Mouse (Mus musculus) granulocyte monocyte progenitor cell, adult 5-6 weeks (primary cell): Measurements from ENCODE around the gene Bptf. TPM values are rescaled to one million over a fixed set of nuclear protein-coding genes. Genes with fewer than 3 reads are reported as not detected.
"Not testable (repeated sequence)": the region's sequence is repeated elsewhere in the genome, so short reads cannot be mapped to it uniquely, and the experiment has no call there.

Source experiments
- ATAC-seq: replicated peaks from 2 replicates; pipeline ENCODE4 v1.8.0; 2016; ENCODE audit warnings: mild to moderate bottlenecking, moderate TSS enrichment, inconsistent platforms; ENCODE audit not compliant: poor library complexity, severe bottlenecking
- total RNA-seq, 2 experiments: library from RNA; stranded (forward) in 1 of 2; stranded (reverse) in 1 of 2; fragments of 200-712, 200-1000 nt in 1 of 2; fragments of >200 nt in 1 of 2; fragmentation: Nextera tagmentation in 1 of 2; gene quantifications; 2 replicates each; pipeline ENCODE4 v1.2.3; 2014 to 2017

Bptf gene
- total RNA-seq (2014; fragmentation: Nextera tagmentation) (58.1 and 60.9 TPM in 2 replicates), total RNA-seq (2017) (35.6 and 40.9 TPM in 2 replicates)

GRCm38 (mm10) chr11:107131749-107132421 is at the start of gene Bptf:
TSS of gene Bptf (minus strand) at chr11:107132127.
- peak; percentile 85 for ATAC-seq

- no peak for ATAC-seq
These were observed 29.3 kb upstream of the Bptf start for GRCm38 (mm10) chr11:107161215-107161614.

DNA sequence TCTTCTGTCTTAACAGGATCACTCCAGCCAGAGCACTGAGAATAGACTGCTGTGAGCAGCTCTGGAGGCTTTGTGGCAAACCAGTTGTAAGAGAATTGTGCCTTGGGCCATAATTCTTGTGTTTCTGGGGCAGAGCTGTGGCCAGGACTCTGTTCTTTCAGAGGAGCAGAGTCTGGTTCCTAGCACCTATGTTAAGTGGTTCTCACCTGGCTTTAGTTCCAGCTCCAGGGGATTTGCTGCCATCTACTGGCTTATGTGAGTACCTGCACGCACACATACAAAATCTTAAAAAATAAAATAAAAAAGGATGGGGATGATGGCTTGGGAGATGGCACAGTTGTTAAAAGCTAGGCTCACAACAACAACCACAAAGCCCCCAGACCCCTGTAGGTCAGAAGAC is 27.1 kb upstream of the Bptf start:
- peak; percentile 55 for ATAC-seq

DNA sequence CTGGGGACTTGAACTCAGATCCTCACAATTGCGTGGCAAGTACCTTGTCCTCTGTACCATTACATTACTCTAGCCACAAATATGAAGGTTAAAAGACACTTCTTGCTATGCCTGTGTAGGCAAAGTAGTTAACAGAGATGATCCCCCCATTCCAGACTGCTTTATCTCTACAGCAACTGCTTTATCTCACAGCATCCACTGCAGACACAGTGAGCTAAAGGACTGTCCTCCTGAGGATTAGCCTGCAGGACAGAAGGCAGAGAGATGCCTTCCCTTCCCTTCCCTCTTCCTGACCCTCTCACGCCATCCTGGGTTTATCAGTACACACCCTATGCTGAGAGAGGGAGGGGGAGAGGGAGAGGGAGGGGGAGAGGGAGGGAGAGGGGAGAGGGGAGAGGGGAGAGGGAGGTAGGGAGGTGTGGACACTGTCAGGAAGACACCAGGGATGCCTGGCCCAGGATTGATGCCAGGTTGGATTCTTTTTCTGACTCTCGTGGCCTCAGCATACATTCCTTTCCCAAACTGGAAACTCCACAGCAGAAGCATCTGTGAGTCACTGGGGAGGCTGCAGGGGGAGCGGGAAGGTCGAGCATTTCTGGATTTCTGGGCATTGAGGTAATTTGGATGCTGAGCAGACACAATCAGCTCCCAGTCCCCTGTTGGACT is 25.2 kb upstream of the Bptf start:
- ATAC-seq, result no peak

DNA sequence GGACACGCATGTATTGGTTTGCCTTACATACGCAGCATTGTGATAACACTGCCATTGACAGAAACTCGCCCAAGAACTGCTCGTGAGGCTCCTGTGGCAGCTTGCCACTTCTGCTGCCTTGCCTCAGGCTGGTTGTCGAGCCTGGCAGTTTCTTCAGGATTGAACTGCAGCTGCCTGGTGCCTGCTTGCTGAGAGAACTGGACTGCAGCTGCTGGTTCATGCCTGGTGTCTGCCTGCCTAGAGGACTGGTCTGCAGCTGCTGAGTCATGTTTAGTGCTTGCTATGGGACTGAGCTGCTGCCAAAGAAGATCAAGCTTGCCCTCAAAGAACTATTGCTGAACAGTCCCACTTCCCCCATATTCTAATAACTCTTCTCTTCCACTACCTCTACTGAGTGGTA is 23.4 kb upstream of the Bptf start:
- ATAC-seq, result no peak

DNA sequence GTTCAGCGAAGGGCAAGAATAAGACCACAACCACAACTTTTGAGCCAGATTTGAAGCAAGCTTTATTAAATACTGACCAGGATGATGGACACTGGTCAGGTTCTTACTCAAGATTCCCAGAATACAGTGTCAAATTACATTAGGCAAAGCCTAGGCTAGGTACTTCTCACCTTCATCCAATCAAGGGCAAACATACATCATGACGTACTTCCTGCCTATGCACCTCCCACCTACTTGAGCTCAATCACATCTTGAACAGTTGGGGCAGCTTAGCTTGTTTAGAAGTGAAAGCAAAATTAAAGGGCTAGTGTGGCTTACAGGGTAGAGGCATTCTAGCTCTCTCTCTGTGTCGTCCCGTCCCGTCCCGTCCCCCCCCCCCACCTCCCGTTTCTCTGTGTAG is 22.5 kb upstream of the Bptf start:
- no peak for ATAC-seq

GRCm38 (mm10) chr11:107153645-107154044 is 21.7 kb upstream of the Bptf start:
- no peak for ATAC-seq

GRCm38 (mm10) chr11:107151809-107152208 is 19.9 kb upstream of the Bptf start:
- ATAC-seq, result peak; percentile 52

- ATAC-seq, result not testable (repeated sequence)
These were observed 12.0 kb upstream of the Bptf start for GRCm38 (mm10) chr11:107143956-107144355.

- ATAC-seq, result no peak
These were observed 10.5 kb upstream of the Bptf start for GRCm38 (mm10) chr11:107142382-107142781.

- peak; percentile 78 for ATAC-seq
These were observed 8.8 kb upstream of the Bptf start for GRCm38 (mm10) chr11:107140756-107141155.

GRCm38 (mm10) chr11:107138633-107139032 is 6.7 kb upstream of the Bptf start:
- no peak for ATAC-seq

- no peak for ATAC-seq
These were observed 5.7 kb upstream of the Bptf start for GRCm38 (mm10) chr11:107137593-107137992.

- not testable (repeated sequence) for ATAC-seq
These were observed 4.5 kb upstream of the Bptf start for GRCm38 (mm10) chr11:107136458-107136857.

- ATAC-seq, result no peak
These were observed 3.8 kb upstream of the Bptf start for GRCm38 (mm10) chr11:107135741-107136140.

- no peak for ATAC-seq
These were observed 499 bp upstream of the Bptf start for GRCm38 (mm10) chr11:107132426-107132825.

DNA sequence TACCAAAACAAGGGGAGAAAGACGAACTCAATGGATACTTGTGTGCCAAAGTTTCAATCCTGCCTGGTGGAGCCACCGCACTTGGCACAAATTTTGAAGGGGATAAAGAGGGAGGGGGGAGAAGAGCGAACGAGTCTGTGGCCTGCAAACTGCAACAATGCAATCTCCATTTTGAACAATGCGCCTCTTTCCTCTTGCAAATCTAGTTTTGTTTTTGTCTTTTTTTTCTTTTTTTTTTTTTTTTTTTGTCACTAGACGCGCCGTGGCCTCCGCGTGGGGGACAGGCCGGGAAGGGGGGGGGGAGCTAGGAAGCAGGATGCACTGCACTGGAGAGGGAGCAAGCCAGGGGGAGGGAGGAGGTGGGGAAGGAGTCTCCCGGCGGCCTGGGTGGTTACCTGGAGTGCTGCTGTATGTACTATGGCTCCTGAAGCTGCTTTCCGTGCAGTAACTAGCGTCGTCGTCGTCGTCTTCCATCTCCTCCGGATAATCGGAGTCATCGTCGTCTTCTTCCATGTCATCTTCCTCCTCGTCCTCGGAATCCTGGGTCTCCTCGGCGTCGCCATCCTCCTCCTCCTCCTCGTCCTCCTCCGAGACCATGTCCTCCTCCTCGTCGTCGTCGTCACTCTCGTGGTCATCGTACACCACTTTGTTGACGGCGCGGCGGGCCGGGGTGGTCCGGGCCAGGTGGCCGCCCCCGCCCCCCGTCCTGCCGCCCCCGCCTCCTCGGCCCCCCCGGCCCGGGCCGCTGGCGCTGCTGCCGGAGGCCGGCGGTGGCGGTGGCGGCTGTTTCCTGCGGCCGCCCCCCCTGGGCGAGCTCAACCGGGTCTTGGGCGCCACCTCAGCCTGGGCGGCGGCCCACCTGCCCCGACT is 813 bp downstream of the Bptf start:
- ATAC-seq, result peak; percentile 57

- ATAC-seq, result no peak
These were observed 1.6 kb downstream of the Bptf start for GRCm38 (mm10) chr11:107130221-107130788.

- no peak for ATAC-seq
These were observed 2.3 kb downstream of the Bptf start for GRCm38 (mm10) chr11:107129641-107130040.

- ATAC-seq, result not testable (repeated sequence)
These were observed 5.2 kb downstream of the Bptf start for GRCm38 (mm10) chr11:107126716-107127115.

GRCm38 (mm10) chr11:107125011-107125410 is 6.9 kb downstream of the Bptf start:
- ATAC-seq, result no peak
